Mouse (Mus musculus): ENCODE measurements around the gene Henmt1.

GRCm38 (mm10) chr3:108999173-108999572 lies 59.5 kb downstream of the Henmt1 start:
- TF ChIP-seq GATA1 (IDR thresholded peaks at IDR 0.05; ENCODE audit: low read length): no peak
- no peak for TF ChIP-seq TAL1 (IDR thresholded peaks at IDR 0.05; ENCODE audit: low read length)
